Mouse (Mus musculus): ENCODE measurements at regions not wholly inside any gene's neighbourhood (a gene's known extent, or its start where the extent isn't known, plus 50 kb on each side); places are given as distances from the start of the nearest gene placed in this dataset.

GRCm38 (mm10) chr3:58303746-58304145 is 110.8 kb upstream of the Tsc22d2 start:
- DNase-seq (ENCODE audit: low spot score): no peak

- DNase-seq (ENCODE audit: low spot score): no peak
These were observed 104.9 kb upstream of the Tsc22d2 start for GRCm38 (mm10) chr3:58309601-58310000.

GRCm38 (mm10) chr3:58310390-58310789 is 104.1 kb upstream of the Tsc22d2 start:
- DNase-seq (ENCODE audit: low spot score): no peak

GRCm38 (mm10) chr3:58311104-58311685 is 103.3 kb upstream of the Tsc22d2 start:
- DNase-seq (ENCODE audit: low spot score): no peak

GRCm38 (mm10) chr3:58312623-58313022 is 101.9 kb upstream of the Tsc22d2 start:
- DNase-seq (ENCODE audit: low spot score): no peak

- no peak for DNase-seq (ENCODE audit: low spot score)
These were observed 99.3 kb upstream of the Tsc22d2 start for GRCm38 (mm10) chr3:58315236-58315635.

GRCm38 (mm10) chr3:58317240-58317639 is 97.3 kb upstream of the Tsc22d2 start:
- DNase-seq (ENCODE audit: low spot score): no peak

- no peak for DNase-seq (ENCODE audit: low spot score)
These were observed 95.8 kb upstream of the Tsc22d2 start for GRCm38 (mm10) chr3:58318756-58319155.

- DNase-seq (ENCODE audit: low spot score): no peak
These were observed 95.1 kb upstream of the Tsc22d2 start for GRCm38 (mm10) chr3:58319463-58319862.

GRCm38 (mm10) chr3:58320812-58321211 is 93.7 kb upstream of the Tsc22d2 start:
- DNase-seq (ENCODE audit: low spot score): no peak

GRCm38 (mm10) chr3:58322322-58322721 is 92.2 kb upstream of the Tsc22d2 start:
- DNase-seq (ENCODE audit: low spot score): no peak

- DNase-seq (ENCODE audit: low spot score): no peak
These were observed 86.8 kb upstream of the Tsc22d2 start for GRCm38 (mm10) chr3:58327721-58328120.

GRCm38 (mm10) chr3:58330186-58330585 is 84.3 kb upstream of the Tsc22d2 start:
- DNase-seq (ENCODE audit: low spot score): no peak

GRCm38 (mm10) chr3:58333997-58334396 is 80.5 kb upstream of the Tsc22d2 start:
- no peak for DNase-seq (ENCODE audit: low spot score)

- DNase-seq (ENCODE audit: low spot score): no peak
These were observed 79.2 kb upstream of the Tsc22d2 start for GRCm38 (mm10) chr3:58335277-58335676.

GRCm38 (mm10) chr3:58336135-58336534 is 78.4 kb upstream of the Tsc22d2 start:
- no peak for DNase-seq (ENCODE audit: low spot score)

GRCm38 (mm10) chr3:58336590-58336989 is 77.9 kb upstream of the Tsc22d2 start:
- DNase-seq (ENCODE audit: low spot score): no peak

- no peak for DNase-seq (ENCODE audit: low spot score)
These were observed 75.5 kb upstream of the Tsc22d2 start for GRCm38 (mm10) chr3:58338976-58339375.

GRCm38 (mm10) chr3:58342096-58342495 is 72.4 kb upstream of the Tsc22d2 start:
- DNase-seq (ENCODE audit: low spot score): no peak

- DNase-seq (ENCODE audit: low spot score): no peak
These were observed 52.0 kb upstream of the Tsc22d2 start for GRCm38 (mm10) chr3:58362563-58362962.

GRCm38 (mm10) chr3:58364526-58364925 is 50.0 kb upstream of the Tsc22d2 start:
- DNase-seq (ENCODE audit: low spot score): no peak
